Mouse (Mus musculus) lung, postnatal 4 days (tissue): ENCODE results near the gene Ptprg.

Source experiments
- DNase-seq, 2 experiments: peaks; one replicate each; pipeline ENCODE4 v3.0.0; 2021

Ptprg gene

DNA sequence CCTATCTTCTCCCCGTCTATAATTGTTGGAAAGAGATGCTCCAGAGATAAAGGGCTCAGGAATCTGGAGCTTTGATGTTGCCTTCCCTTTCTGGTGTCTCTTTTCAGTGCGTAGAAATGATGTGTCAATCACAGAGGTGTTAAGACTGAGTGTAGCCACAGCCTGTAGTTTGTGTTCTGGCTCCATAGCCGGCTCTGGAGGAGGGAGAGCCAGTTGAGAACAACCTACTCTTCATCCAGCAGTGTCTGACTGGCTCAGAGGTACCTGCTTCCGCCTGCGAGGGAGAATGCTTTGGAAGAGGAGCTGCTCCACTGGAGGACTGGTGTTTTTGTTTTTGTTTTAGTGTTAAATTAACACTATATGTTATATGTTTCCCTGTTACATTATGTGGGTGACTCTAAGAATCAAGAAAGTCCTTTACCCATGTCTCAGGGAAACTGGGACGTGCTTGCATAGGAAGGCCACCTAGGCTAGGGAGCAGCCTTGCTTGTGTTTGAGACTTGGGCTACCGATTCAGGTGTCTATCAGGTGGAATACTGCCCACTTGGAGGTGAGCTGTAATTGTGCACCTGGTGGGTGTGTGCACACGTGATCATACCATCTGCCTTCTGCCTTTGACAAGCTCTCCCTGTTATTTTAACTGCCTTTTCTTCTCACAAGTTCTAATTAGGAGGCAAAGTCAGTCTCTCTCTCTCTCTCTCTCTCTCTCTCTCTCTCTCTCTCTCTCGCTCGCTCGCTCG lies 282.5 kb downstream of the Ptprg start:
- DNase-seq, result no peak

DNA sequence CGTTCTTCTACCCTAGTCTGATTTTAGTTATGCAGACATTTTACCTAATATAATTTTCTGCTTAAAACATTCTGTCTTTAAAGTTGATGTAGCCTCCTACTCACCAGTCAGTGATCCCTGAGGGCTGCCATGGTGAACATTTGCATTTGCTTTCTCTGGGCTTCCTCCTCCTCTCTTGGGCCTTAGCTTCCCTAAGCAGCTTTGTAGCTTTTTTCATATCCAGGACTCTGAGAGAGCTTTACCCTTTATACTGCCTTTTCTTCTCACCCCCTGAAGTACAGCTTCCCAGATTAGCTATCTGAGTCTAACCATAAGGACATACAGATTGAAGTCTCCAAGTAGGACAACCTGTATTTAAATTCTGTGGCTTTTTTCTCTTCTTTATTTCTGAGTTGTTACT lies 284.4 kb downstream of the Ptprg start:
- DNase-seq, result no peak

GRCm38 (mm10) chr14:11841621-11842020 lies 288.3 kb downstream of the Ptprg start:
- DNase-seq, result no peak

GRCm38 (mm10) chr14:11852896-11853295 lies 299.6 kb downstream of the Ptprg start:
- DNase-seq, result peak in 1 of 2 experiments; percentile 7

DNA sequence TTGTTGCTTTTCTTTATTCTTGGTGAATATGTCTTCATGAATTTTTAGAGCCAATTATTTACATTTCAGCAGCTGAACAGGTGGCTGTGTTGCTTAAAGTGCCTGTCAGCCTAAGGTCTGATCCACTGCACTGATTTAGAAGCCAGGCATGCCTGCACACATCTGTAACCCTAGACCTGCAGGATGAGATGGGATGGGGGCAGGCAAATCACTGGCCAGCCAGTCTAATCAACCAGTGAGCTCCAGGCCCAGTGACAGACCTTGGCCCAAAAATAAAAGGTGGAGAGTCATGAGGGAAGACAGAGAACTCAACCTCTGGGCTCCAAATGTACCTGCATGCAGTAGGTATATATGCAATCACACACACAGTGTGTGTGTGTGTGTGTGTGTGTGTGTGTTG lies 302.2 kb downstream of the Ptprg start:
- DNase-seq, result no peak

- no peak for DNase-seq
Observed at GRCm38 (mm10) chr14:11857928-11858481, 304.7 kb downstream of the Ptprg start.

DNA sequence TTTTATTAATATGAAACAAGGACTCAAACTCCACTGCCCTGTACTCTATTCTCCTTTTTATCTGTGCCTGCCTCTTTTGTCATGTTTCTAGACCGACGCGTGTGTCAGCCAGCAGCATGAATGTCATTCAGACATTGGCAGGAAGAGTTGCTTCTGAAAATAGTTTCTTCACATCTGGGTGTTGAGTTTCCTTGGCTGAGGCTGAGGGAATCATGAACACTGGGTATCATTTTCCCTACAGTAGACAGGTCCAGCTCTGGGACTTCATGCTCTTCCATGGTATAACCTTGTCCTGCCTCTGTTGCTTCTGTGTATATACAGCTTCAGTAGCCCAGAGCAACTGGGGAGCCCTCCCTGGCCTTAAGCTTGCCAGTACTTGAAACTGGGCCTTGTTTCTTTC lies 310.0 kb downstream of the Ptprg start:
- DNase-seq, result no peak

- DNase-seq, result no peak
Observed at GRCm38 (mm10) chr14:11864840-11865239, 311.5 kb downstream of the Ptprg start.

- DNase-seq, result no peak
Observed at GRCm38 (mm10) chr14:11865332-11865731, 312.0 kb downstream of the Ptprg start.

GRCm38 (mm10) chr14:11865872-11866271 lies 312.5 kb downstream of the Ptprg start:
- DNase-seq, result no peak

DNA sequence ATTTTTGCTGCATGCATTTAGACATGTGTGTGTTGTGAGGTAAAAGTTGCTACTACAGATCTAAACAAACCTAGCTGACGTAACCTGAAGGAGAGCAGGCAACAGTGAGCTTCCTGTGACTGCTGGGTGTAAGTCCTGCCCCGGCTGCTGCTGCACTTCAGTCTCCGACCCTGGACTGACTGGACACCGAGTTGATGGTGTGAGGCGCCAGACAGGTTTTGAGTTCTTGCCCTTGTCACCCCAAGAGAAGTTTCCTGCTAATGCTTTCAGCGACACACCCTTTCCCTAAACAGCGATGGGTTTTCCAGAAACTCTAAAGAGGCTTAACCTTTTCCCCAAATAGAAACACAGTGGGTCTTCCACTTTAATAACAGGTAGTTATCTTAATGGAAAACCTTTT lies 313.1 kb downstream of the Ptprg start:
- DNase-seq, result peak in 1 of 2 experiments; percentile 27

DNA sequence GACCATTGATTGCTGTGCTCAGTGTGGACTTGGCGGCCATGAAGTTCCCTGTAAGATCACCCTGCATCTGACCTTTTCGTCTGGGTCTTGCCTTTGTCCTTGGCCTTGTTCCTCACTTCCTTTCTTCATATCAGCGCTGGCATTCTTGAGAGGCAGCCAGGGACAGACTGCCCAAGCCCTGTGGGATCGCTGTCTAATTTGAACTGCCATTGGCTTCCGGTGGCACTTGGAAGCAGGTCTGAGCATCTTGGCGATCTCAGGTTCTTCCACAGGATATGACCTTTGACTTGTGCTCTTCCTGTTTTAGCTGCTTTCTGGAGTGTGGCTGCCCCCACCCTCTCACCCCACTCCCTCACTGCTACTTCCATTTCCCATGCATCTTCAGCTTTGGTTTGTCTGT lies 315.3 kb downstream of the Ptprg start:
- DNase-seq, result peak; percentile 44 to 71

- DNase-seq, result no peak
Observed at GRCm38 (mm10) chr14:11871752-11872344, 318.5 kb downstream of the Ptprg start.

- no peak for DNase-seq
Observed at GRCm38 (mm10) chr14:11874266-11874665, 320.9 kb downstream of the Ptprg start.

GRCm38 (mm10) chr14:11874960-11875889 lies 321.9 kb downstream of the Ptprg start:
- DNase-seq, result peak; percentile 19 to 42

DNA sequence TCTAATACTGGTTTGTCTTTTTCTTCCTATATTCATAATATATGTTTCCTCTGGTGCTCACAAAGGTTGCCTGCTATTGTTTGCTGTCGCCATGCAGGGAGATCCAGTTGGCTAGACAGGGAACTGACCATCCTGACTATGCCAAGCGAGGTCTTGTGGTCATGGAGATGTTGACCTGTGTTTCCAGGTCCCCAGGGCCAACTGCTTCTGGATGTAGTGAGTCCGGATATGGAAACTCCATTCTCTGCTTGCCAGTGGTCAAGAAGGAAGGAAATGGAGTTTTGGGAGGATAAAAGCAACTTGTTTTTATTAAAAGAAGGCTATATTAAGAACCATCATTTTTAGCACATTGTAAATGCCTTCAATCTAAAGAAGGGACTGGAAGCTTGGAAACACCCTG lies 327.8 kb downstream of the Ptprg start:
- no peak for DNase-seq

DNA sequence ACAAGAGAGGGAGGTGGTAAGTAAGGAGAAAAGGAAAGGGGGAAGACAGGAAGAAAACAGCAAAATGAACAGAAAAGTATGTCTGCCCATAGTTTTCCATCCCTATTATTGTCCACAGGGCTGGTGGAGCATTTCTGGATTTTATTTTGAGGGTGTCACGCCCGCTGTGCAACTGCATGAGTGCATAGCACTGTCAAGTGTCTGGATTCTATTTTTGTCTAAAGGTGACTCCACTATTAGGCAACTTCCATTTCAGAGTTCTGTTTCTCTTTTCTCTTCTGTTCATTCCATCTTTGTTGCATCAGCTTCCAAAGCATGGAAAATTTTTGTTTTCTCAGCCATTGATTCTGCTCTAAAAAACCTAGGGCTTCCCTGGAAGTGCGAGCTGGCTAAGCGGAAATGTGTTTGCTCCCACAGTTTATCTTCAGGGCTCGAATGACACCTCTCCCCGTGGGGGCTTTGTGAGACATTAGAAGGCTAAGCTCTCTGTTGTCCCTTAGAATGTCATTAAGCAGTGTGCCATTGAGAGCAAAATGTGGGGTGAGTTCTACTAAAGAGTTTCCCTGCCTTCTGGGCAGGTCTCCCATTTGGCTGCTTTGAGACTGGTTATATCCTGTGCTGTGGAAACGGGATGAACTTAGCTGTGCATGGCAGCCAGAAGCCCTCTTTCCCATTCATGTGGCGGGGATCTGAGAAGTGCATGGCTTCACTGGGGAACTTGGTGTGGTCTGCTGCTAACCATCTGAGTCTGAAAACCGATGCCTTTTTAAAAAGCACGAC lies 330.0 kb downstream of the Ptprg start:
- DNase-seq, result peak in 1 of 2 experiments; percentile 24

DNA sequence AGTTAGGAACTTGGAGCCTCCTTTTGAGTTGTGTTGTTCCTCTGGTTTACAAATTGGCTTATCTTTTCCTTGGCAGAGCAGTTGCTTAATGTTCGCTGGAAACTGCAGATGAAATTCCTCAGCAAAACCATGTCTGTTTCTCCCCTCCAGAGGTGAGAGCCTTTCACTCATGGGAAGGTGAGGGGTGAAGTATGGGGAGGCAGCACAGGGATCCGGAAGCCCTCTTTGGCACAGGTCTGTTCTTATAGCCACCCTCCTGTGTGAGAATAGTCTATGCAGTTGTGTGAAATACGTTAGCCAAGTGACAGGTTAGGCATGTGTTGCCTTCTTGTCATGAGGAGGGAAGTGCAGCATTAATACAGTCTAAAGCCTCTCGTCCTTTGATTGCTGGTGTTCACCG lies 330.7 kb downstream of the Ptprg start:
- no peak for DNase-seq

- no peak for DNase-seq
Observed at GRCm38 (mm10) chr14:11886417-11886816, 333.1 kb downstream of the Ptprg start.

DNA sequence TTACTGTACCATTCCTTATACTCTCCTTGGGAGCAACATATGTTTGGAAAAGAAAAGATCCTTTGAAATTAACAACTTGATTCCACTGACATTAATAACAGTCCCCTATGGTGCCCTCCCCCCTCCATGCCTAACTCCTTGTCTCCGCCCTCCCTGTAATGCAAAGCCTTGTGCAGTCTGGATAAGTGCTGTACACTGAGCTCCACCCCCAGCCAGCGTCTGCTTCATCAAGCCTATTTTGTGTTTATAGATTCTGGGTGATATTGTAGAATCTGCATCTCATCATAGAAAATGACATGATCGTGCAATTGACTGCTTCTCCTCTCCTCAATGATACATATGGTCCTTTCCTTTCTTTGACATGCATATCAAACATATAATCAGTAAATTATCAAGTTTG lies 337.6 kb downstream of the Ptprg start:
- no peak for DNase-seq

- DNase-seq, result no peak
Observed at GRCm38 (mm10) chr14:11892621-11893020, 339.3 kb downstream of the Ptprg start.

DNA sequence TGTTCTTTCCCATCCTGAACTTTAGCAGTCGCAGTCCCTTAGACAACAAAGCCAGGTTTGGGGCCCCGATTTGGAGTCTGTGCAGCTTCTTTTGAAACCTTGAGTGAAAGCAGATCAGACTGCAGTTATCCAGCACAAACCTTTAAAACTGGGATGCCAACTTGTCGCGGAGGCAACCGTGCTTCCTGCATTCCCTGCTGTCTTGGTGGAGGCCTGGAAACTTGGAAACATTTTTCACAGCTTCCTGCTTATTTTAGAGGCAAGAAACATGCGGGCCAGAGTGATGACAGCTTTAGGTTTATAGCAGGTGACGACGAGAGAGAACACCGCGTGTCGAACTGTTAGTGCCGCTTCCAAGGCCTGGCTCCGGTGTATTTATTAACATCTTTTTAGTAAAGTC lies 342.2 kb downstream of the Ptprg start:
- DNase-seq, result no peak
